Mouse (Mus musculus) adrenal gland (tissue): Measurements from ENCODE around the gene Mtg1.
"Not testable (repeated sequence)": the region's sequence is repeated elsewhere in the genome, so short reads cannot be mapped to it uniquely, and the experiment has no call there.

Experiments
- intact Hi-C: fragments of 180-260 bp; cut with DNase I; formaldehyde crosslinking; loops from one replicate; pipeline ENCODE4 v1.15.1; 2025

Mtg1 gene

GRCm38 (mm10) chr7:140126022-140126350 lies 11.4 kb upstream of the Mtg1 start:
- intact Hi-C loops: no loop called here

- intact Hi-C loops: no loop called here
Measured at GRCm38 (mm10) chr7:140126934-140127333, 10.4 kb upstream of the Mtg1 start.

GRCm38 (mm10) chr7:140127911-140128310 lies 9.5 kb upstream of the Mtg1 start:
- intact Hi-C loops: no loop called here

GRCm38 (mm10) chr7:140132184-140132583 lies 5.2 kb upstream of the Mtg1 start:
- intact Hi-C loops: not testable (repeated sequence)

GRCm38 (mm10) chr7:140134033-140134432 lies 3.3 kb upstream of the Mtg1 start:
- intact Hi-C loops: not testable (repeated sequence)

- intact Hi-C loops: loop anchor here (5.0 kb wide), 1 partner anchor 33 kb away; the partner anchor contains the start of gene Fuom
Measured at GRCm38 (mm10) chr7:140135106-140135770, 2.1 kb upstream of the Mtg1 start.

GRCm38 (mm10) chr7:140138021-140138310 lies 602 bp downstream of the Mtg1 start:
- intact Hi-C loops: loop anchor here (5.0 kb wide), 1 partner anchor 36 kb away; the partner anchor contains the start of gene Fuom

GRCm38 (mm10) chr7:140141350-140141749 lies 4.0 kb downstream of the Mtg1 start:
- intact Hi-C loops: loop anchor here (1.0 to 10.0 kb wide), 2 partner anchors 63 to 167 kb away; partner anchors contain the start of gene 6430531B16Rik

GRCm38 (mm10) chr7:140144550-140144949 lies 7.2 kb downstream of the Mtg1 start:
- intact Hi-C loops: loop anchor here (10.0 kb wide), 1 partner anchor 170 kb away; the partner anchor contains the start of gene 6430531B16Rik

- intact Hi-C loops: no loop called here
Measured at GRCm38 (mm10) chr7:140153383-140153782, 16.0 kb downstream of the Mtg1 start.

GRCm38 (mm10) chr7:140153829-140154217 lies 16.5 kb downstream of the Mtg1 start:
- intact Hi-C loops: no loop called here

GRCm38 (mm10) chr7:140154218-140154927 lies 17.0 kb downstream of the Mtg1 start, which contains the start of gene Sprn:
Gene Sprn, minus strand, starts transcription at chr7:140154877.
- intact Hi-C loops: no loop called here

GRCm38 (mm10) chr7:140160363-140160762 lies 23.0 kb downstream of the Mtg1 start:
- intact Hi-C loops: no loop called here

- intact Hi-C loops: no loop called here
Measured at GRCm38 (mm10) chr7:140164664-140165063, 27.3 kb downstream of the Mtg1 start, which contains the start of gene Olfr522. Gene Olfr522, minus strand, starts transcription at chr7:140164764.

- intact Hi-C loops: no loop called here
Measured at GRCm38 (mm10) chr7:140167950-140168349, 30.6 kb downstream of the Mtg1 start.

- intact Hi-C loops: no loop called here
Measured at GRCm38 (mm10) chr7:140169386-140169785, 32.0 kb downstream of the Mtg1 start.

- intact Hi-C loops: no loop called here
Measured at GRCm38 (mm10) chr7:140170863-140171262, 33.5 kb downstream of the Mtg1 start.

- intact Hi-C loops: no loop called here
Measured at GRCm38 (mm10) chr7:140172936-140173335, 35.6 kb downstream of the Mtg1 start, which contains the start of gene Olfr523. Gene Olfr523, plus strand, starts transcription at chr7:140173217.

- intact Hi-C loops: no loop called here
Measured at GRCm38 (mm10) chr7:140179176-140179575, 41.8 kb downstream of the Mtg1 start.

GRCm38 (mm10) chr7:140180692-140181091 lies 43.3 kb downstream of the Mtg1 start:
- intact Hi-C loops: no loop called here

GRCm38 (mm10) chr7:140184206-140184605 lies 46.8 kb downstream of the Mtg1 start:
- intact Hi-C loops: no loop called here
